Mouse (Mus musculus): ENCODE measurements around the gene Eif3k.
A peak's percentile ranks its signal among the peaks of the same experiment; 100 is the strongest.

Gene Eif3k

DNA sequence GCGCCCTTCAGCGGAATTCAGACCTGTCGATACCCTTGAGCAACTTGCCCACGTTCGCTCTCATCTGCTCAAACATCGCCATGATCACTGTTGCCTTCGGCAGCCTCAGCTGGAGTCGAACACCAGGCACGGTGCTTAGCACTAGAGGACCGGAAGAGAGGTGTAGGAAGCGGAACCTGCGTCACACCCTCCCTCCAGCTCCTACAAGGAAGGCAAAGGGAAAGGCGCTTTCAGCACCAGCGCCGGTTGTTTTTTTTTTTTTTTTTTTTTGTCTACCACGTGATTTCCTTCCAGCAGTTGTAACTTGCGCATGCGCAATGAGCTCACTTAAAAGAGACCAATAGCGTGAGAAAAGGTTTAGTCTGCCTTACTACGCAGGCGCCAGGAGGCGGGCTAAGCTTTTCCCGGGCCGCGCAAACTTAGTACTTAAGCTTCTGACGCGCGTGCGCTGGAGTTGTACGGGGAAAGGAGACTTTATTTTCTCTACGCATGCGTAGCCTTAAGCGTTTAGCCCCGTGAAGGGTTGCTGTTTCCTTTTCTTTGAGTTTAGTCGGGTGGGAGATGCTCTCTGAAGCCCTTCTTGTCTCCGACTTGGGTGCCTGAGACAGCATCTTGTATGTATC, at the start of gene Eif3k, which contains the start of gene Map4k1:
Gene Eif3k (minus strand): TSS at position 214 of the 623 bp plus-strand sequence.
Gene Map4k1 (plus strand): TSS at position 400 of the 623 bp plus-strand sequence.
- peak; percentile 91 to 93 for DNase-seq

- no peak for DNase-seq
Measured at GRCm38 (mm10) chr7:29029690-29030656, 48.3 kb upstream of the Eif3k start.

DNA sequence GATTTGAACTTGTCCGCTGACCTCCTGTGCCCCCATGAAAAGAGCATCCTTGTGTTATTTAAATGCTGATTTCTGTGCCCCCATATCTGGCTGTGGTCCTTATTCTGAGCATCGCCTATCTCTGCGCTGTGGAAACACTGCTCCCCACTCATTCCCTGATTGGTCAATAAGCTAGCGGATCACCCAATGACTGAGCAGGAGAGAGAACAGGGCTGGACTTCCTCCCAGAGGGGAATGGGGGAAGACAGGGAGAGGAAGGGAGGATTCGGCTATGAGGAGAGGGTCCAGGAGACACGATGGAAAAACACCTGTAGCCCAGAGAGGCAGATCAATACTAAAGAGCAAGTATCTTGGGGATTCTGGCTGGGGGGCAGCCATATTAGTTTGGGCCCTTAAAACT, 47.1 kb upstream of the Eif3k start:
- DNase-seq, result no peak

GRCm38 (mm10) chr7:29026811-29027210, 45.1 kb upstream of the Eif3k start:
- no peak for DNase-seq

- DNase-seq, result no peak
Measured at GRCm38 (mm10) chr7:29026195-29026594, 44.5 kb upstream of the Eif3k start.

- peak; percentile 47 to 66 for DNase-seq
Measured at GRCm38 (mm10) chr7:29025566-29025965, 43.9 kb upstream of the Eif3k start.

DNA sequence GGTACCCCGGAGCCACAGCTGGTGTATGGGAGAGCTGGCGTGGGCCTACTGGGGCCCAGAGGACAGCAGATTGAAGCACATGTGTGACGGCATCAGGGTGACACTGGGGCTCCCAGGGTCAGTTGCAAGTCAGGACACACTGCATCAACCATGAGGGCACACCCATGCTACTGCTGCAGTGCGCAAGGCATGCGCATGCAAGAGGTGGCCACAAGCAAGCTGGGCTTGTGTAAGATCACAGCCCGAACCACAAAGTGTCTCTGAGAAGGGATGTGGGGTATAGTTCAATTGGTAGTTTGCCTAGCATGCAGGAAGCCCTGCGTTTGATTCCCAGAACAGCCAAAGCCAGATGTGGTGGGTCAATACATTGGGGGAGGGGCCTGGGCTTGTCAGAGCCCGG, 41.9 kb upstream of the Eif3k start:
- DNase-seq, result no peak

DNA sequence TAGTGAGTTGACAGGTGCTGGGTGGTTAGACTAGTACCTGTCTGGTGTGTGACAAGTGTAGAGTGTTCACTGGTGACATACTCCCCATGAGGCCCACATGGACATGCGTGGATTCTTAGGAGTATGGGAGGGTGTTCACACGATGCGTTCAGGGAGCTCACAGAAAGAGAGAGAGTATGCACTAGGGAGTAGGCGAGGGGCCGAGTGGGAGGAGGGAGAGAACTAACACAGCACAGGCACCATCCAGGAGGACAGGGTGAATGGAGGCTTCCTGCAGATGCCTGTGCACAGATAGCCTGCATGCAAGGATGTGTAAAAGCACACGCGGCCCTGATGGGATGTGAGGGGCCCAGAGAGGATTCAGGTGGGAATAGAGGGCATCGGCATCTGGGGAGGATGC, 40.8 kb upstream of the Eif3k start:
- DNase-seq, result no peak

- DNase-seq, result peak; percentile 21 to 35
Measured at GRCm38 (mm10) chr7:29019447-29020220, 38.0 kb upstream of the Eif3k start.

DNA sequence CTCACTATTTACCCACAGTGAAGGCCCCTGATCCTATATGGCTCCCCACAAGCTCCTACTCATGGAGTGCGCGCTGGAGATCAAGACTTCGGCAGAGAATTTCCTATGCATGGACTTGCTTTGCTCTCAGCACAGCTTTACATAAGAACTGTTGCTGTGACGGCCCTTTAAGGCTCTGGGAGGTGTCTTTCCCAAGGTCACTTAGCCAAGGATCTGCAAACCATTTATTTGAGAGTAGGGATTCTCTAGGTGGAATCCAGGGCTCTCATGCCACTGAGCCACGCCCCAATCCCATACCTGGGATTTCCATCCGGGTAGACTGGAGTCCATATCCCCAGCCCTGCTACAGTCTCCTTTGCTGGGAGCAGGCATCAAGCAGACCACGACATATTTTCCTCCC, 35.6 kb upstream of the Eif3k start:
- DNase-seq, result no peak

DNA sequence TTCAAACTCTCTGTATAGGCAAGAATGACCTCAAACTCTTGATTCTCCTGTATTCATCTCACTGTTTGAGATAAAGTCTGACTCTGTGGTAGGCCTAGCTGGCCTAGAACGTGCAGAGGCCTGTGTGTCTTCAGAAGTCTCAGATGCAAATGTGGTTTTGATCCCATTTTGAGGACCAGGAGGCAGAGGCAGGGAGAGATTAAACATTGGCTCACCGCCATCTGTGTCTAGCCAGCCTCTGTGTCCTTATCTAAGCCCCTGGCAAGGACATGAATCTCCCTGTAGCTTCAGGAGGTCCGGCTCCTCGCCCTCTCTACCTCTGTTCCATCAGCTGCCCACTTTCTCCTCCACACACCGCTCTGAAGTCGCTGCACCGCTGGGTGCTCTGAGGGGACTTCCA, 34.8 kb upstream of the Eif3k start:
- DNase-seq, result no peak

- peak; percentile 40 to 45 for DNase-seq
Measured at GRCm38 (mm10) chr7:29014984-29015383, 33.3 kb upstream of the Eif3k start.

- peak; percentile 48 to 63 for DNase-seq
Measured at GRCm38 (mm10) chr7:29008714-29009113, 27.1 kb upstream of the Eif3k start.

DNA sequence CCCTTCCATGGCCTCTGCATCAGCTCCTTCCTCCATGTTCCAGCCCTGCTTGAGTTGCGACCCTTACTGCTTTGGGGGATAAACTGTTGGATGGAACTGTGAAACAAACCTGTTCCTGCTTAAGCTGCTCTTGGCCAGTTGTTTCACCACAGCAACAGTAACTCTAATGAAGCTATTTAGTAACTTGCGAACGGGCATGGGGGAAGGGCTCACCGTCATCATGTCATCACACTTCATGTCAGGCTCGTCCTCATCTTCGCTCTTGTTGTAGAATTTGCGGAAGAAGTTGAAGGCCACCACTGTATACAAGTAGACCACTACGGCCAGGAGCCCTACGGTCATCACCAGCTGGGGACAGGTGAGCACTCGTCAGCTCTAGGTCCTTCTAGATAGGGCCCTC, 26.5 kb upstream of the Eif3k start:
- no peak for DNase-seq

DNA sequence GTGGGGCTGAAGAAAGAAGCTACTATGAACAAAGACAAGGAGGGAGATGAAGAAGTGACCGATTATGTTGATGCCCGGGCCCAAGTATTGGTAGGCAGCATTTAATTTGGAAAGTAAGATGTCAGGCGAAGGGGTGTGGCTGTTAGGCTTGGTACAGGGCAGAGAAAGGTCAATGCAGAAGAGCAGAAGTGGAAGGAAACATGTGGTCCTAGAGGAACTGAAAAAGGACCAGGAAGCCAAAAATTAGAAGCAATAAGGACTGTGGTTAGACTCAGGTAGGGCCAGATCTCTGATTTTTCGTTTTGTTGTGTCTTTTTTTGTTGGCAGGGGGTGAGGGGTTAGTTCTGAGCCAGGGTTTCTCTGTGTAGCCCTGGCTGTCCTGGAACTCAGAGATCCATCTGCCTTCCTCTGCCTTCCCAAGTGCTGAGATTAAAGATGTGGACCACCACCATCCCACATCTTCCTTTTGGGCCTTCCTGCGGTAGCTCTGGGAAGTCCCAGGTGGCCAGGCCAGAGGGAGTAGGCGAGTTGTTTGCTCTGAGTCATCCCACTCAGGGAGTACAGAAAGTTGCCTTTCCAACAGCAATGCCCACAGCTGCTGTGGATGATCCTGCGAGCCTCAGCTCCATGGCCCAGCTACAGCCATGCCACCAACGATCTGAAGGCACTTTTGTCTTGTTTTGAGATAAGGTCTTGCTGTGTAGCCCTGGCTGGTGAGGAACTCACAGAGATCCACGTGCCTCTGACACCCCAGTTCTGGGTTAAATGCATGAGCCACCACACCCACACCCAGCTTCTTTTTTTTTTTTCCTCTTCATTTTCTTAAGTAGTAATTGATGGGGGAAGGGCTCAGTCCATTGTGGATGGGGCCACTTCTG, 25.8 kb upstream of the Eif3k start:
- DNase-seq, result peak; percentile 57 to 61

DNA sequence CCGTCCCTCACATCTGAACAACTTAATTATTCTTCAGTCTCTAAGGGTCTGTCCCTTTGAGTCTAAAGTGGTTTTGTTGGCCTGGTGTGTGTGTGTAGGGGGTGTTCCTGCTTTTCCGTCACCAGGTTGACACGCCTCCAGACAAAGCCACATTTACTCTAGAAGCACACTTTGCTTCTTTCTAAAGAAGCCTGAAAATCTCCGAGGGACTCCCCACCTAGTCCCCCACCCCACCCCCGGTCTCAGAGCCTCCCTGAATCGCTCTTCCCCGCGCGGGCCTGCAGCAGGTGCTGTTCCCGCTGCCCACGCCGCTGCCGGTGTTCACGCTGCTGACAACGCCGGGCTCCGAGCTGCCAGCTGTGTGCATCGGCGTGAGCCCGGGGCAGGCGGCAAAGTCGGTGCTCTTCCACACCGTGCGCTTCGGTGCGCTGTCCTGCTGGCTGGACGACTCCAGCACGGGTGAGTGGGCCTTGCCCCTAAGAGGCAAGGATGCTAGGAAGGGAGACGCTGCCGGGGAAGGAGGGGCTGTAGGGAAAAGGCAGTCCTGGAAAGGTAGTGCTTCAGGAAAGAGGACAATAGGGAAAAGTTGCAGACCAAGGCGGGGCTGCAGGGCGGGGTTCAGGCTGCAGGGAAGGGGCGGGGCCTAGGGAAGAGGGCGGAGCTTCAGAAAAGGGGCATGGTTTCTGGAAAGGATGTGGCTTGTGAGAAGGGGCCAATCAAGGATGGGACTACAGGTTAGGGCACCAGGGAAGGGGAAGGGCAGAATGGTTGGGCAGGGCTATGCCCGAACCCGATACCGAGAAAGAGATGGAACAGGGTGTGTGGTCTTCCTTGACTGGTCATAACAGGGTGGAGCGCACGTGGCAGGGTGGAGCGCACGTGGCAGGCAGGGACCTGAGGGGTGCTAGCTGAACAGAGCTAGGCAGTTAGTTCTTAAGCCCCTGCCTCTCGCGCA, 19.3 kb upstream of the Eif3k start:
- DNase-seq, result peak; percentile 95 to 96

DNA sequence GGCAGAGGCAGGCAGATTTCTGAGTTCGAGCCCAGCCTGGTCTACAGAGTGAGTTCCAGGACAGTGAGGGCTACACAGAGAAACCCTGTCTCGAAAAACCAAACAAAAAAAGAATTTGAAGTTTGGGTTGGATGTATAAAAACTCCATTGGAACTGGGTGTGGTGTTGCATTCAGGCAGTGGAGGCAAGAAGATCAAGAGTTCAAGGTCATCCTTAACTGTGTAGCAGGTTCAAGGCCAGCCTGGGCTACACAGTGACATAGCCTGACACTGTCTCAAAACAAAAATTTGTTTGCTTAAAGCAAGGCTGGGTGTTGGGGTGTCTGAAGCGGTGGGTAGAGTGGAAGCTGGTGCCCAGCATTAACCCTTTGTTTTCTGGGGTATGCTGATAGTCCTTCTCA, 11.7 kb upstream of the Eif3k start:
- DNase-seq, result no peak

DNA sequence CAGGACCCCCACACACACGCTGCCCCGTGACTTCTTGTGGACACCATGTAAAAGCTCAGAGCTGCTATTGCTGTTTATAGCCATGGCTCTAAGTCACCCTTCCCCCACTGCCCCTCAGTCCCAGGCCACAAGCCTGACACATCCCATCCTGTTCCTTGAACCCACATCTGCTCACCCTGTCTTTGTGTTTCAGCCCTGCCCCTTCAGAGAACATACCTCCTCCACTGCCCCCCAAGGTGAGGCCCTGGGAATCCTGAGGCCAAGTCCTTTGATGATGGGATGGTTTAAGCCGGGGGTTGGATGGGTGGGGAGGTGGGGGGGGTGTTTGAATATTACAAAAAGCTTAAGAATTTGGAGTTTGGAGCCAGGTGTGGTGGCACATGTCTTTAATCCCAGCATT, 11.3 kb upstream of the Eif3k start:
- DNase-seq, result no peak

DNA sequence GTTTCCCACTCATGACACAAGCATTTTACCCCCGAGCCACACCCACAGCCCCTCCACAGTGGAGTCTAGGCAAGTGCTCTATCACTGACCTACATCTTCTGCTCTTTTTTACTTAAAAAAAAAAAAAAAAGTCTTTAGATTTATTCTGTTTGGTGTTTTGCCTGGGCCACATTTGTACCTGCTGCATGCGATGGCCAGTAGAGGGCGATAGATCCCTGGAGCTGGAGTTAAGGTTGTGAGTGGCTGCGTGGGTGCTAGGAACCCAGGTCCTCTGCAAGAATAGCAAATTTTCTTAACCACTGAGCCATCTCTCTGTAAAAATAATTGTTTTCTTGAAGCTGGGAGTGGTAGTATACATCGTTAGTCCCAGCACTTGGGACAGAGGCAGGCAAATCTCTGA, 10.0 kb upstream of the Eif3k start:
- peak; percentile 61 to 62 for DNase-seq

- DNase-seq, result no peak
Measured at GRCm38 (mm10) chr7:28990766-28991273, 9.2 kb upstream of the Eif3k start.

GRCm38 (mm10) chr7:28985207-28985606, 3.5 kb upstream of the Eif3k start:
- no peak for DNase-seq

Measured in B cell, adult 2 months (primary cell).